Mouse (Mus musculus) small intestine, adult 2 months (tissue): ENCODE measurements around the gene Asrgl1.

Experiments used
- CTCF ChIP-seq: fragments of 200-500 bp; IDR thresholded peaks from 2 replicates; pipeline ENCODE4 v1.5.1; 2012; ENCODE audit warnings: low read depth, mild to moderate bottlenecking, control low read depth, inconsistent platforms, low read length, moderate library complexity, mixed read lengths; ENCODE audit not compliant: insufficient replicate concordance, insufficient read length; ENCODE audit errors: extremely low read depth
- POLR2A ChIP-seq: fragments of 200-500 bp; IDR thresholded peaks from 2 replicates; pipeline ENCODE4 v1.6.1; 2012; ENCODE audit warnings: low read depth, mild to moderate bottlenecking, control low read depth, inconsistent platforms, low read length, moderate library complexity

DNA sequence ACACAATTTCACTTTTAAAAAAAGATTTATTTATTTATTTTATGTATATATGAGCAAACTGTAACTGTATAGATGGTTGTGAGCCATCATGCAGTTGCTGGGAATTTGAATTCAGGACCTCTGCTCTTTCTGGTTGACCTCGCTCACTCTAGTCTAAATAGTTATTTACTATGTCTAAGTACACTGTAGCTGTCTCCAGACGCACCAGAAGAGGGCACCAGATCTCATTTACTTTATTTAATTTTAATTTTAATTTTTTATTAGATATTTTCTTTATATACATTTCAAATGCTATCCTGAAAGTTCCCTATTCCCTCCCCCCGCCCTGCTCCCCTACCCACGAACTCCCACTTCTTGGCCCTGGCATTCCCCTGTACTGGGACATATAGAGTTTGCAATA, 10.8 kb upstream of the Asrgl1 start:
- TF ChIP-seq POLR2A, result no peak
- no peak for TF ChIP-seq CTCF
